Mouse (Mus musculus) CH12.LX (cell line): ENCODE measurements around the gene Sypl2. TPM values are rescaled to one million over a fixed set of nuclear protein-coding genes. Genes with fewer than 3 reads are reported as not detected.
A peak's percentile ranks its signal among the peaks of the same experiment; 100 is the strongest.

Source experiments
- DNase-seq: peaks from one replicate; pipeline ENCODE4 v3.0.0-alpha.2; 2013; ENCODE audit errors: extremely low read depth
- H3K27ac ChIP-seq: 2 replicates; pipeline ENCODE4 v1.5.1; 2012; ENCODE audit warnings: low read depth, mild to moderate bottlenecking, control low read depth, moderate library complexity; ENCODE audit not compliant: insufficient read depth
- H3K27me3 ChIP-seq: replicated peaks from 2 replicates; pipeline ENCODE3; 2012; ENCODE audit warnings: inconsistent platforms
- H3K36me3 ChIP-seq, 2 experiments: replicated peaks in 1 of 2; 2 replicates each; pipeline versions ENCODE3 to v1.6.1; 2012; ENCODE audit warnings: inconsistent platforms in 1 of 2, low read length in 1 of 2, mild to moderate bottlenecking in 1 of 2, mixed read lengths in 1 of 2, moderate library complexity in 1 of 2; ENCODE audit not compliant: control insufficient read depth in 1 of 2, insufficient read depth in 1 of 2
- H3K4me1 ChIP-seq, 2 experiments: 2 replicates each; pipeline ENCODE4 v1.6.1; 2012; ENCODE audit warnings: inconsistent platforms in 1 of 2, moderate library complexity in 1 of 2; ENCODE audit not compliant: insufficient read depth in 2 of 2, control insufficient read depth in 1 of 2
- H3K4me2 ChIP-seq: 2 replicates; pipeline ENCODE4 v1.6.1; 2012; ENCODE audit warnings: low read depth, mild to moderate bottlenecking, control low read depth; ENCODE audit not compliant: poor library complexity, insufficient read depth, severe bottlenecking
- H3K4me3 ChIP-seq, 3 experiments: fragments of 150-350 bp in 1 of 3; sonication (generic) in 1 of 3; replicated peaks in 1 of 3; 2 replicates each; pipeline versions ENCODE3 to v1.5.1; 2011 to 2012; ENCODE audit warnings: low read depth in 2 of 3, low read length in 2 of 3, mild to moderate bottlenecking in 2 of 3, moderate library complexity in 2 of 3, control low read depth in 1 of 3, improper control_type of control experiment in 1 of 3, inconsistent platforms in 1 of 3, mixed read lengths in 1 of 3; ENCODE audit not compliant: poor library complexity in 1 of 3
- H3K79me2 ChIP-seq: replicated peaks from 2 replicates; pipeline ENCODE4 v1.6.1; 2012; ENCODE audit warnings: mild to moderate bottlenecking, moderate library complexity; ENCODE audit not compliant: control insufficient read depth, poor library complexity, insufficient read depth, severe bottlenecking; ENCODE audit errors: extremely low read depth
- H3K9ac ChIP-seq: 2 replicates; pipeline ENCODE4 v1.6.1; 2012; ENCODE audit warnings: low read depth, mild to moderate bottlenecking, control low read depth, moderate library complexity; ENCODE audit not compliant: insufficient read depth
- H3K9me3 ChIP-seq: replicated peaks from 2 replicates; pipeline ENCODE3; 2012; ENCODE audit warnings: low read length, inconsistent platforms, mixed read lengths
- BHLHE40 ChIP-seq: IDR thresholded peaks from 2 replicates; pipeline ENCODE4 v1.6.1; 2011; ENCODE audit warnings: mild to moderate bottlenecking, low read depth, low read length, improper control_type of control experiment
- CHD1 ChIP-seq: IDR thresholded peaks from 2 replicates; pipeline ENCODE4 v1.6.1; 2012; ENCODE audit warnings: low read depth, low read length, improper control_type of control experiment, inconsistent platforms
- E2F4 ChIP-seq: IDR thresholded peaks from 2 replicates; pipeline ENCODE4 v1.6.1; 2011; ENCODE audit warnings: low read depth, low read length, improper control_type of control experiment; ENCODE audit not compliant: insufficient replicate concordance
- ELF1 ChIP-seq: IDR thresholded peaks from 2 replicates; pipeline ENCODE4 v1.6.1; 2014; ENCODE audit warnings: low read depth, mild to moderate bottlenecking, inconsistent platforms, low read length, improper control_type of control experiment
- GABPA ChIP-seq: IDR thresholded peaks from 2 replicates; pipeline ENCODE4 v1.6.1; 2012; ENCODE audit warnings: low read depth, low read length, improper control_type of control experiment, inconsistent platforms; ENCODE audit not compliant: insufficient replicate concordance
- HCFC1 ChIP-seq: IDR thresholded peaks from 2 replicates; pipeline ENCODE4 v1.6.1; 2012; ENCODE audit warnings: low read depth, mild to moderate bottlenecking, inconsistent platforms, low read length, improper control_type of control experiment
- JUN ChIP-seq: IDR thresholded peaks from 2 replicates; pipeline ENCODE4 v1.6.1; 2011; ENCODE audit warnings: low read depth, mild to moderate bottlenecking, low read length, improper control_type of control experiment, moderate library complexity; ENCODE audit not compliant: insufficient read depth
- JUND ChIP-seq: conservative IDR thresholded peaks from 2 replicates; pipeline ENCODE4 v1.6.1; 2011; ENCODE audit warnings: low read depth, low read length, improper control_type of control experiment
- KAT2A ChIP-seq: IDR thresholded peaks from 2 replicates; pipeline ENCODE4 v1.6.1; 2012; ENCODE audit warnings: low read length, improper control_type of control experiment, inconsistent platforms; ENCODE audit not compliant: insufficient replicate concordance
- MAFK ChIP-seq: IDR thresholded peaks from 2 replicates; pipeline ENCODE4 v1.6.1; 2011; ENCODE audit warnings: low read length, improper control_type of control experiment; ENCODE audit not compliant: insufficient replicate concordance
- MAX ChIP-seq: IDR thresholded peaks from 2 replicates; pipeline ENCODE4 v1.6.1; 2011; ENCODE audit warnings: low read length, improper control_type of control experiment
- MAZ ChIP-seq: IDR thresholded peaks from 2 replicates; pipeline ENCODE4 v1.6.1; 2012; ENCODE audit warnings: low read depth, mild to moderate bottlenecking, inconsistent platforms, low read length, improper control_type of control experiment, moderate library complexity
- MEF2A ChIP-seq: IDR thresholded peaks from 2 replicates; pipeline ENCODE4 v1.6.1; 2014; ENCODE audit warnings: low read depth, mild to moderate bottlenecking, inconsistent platforms, low read length, improper control_type of control experiment, borderline replicate concordance
- MXI1 ChIP-seq: IDR thresholded peaks from 2 replicates; pipeline ENCODE4 v1.6.1; 2011; ENCODE audit warnings: mild to moderate bottlenecking, low read depth, low read length, improper control_type of control experiment
- MYC ChIP-seq: IDR thresholded peaks from 2 replicates; pipeline ENCODE4 v1.6.1; 2011; ENCODE audit warnings: low read depth, mild to moderate bottlenecking, improper control_type of control experiment, low read length
- NELFE ChIP-seq: IDR thresholded peaks from 2 replicates; pipeline ENCODE4 v1.6.1; 2011; ENCODE audit warnings: low read depth, low read length, improper control_type of control experiment
- NRF1 ChIP-seq: IDR thresholded peaks from 2 replicates; pipeline ENCODE4 v1.6.1; 2014; ENCODE audit warnings: low read depth, mild to moderate bottlenecking, inconsistent platforms, low read length, improper control_type of control experiment, moderate library complexity
- PAX5 ChIP-seq: IDR thresholded peaks from 2 replicates; pipeline ENCODE4 v1.6.1; 2012; ENCODE audit warnings: low read length, inconsistent platforms, mixed read lengths
- POLR2A ChIP-seq: IDR thresholded peaks from 2 replicates; pipeline ENCODE4 v1.6.1; 2011; ENCODE audit warnings: low read depth, mild to moderate bottlenecking, improper control_type of control experiment, low read length
- RAD21 ChIP-seq: IDR thresholded peaks from 2 replicates; pipeline ENCODE4 v1.6.1; 2011; ENCODE audit warnings: low read depth, mild to moderate bottlenecking, low read length, improper control_type of control experiment, moderate library complexity
- RCOR1 ChIP-seq: conservative IDR thresholded peaks from 2 replicates; pipeline ENCODE4 v1.6.1; 2012; ENCODE audit warnings: low read depth, mild to moderate bottlenecking, inconsistent platforms, low read length, improper control_type of control experiment
- SIN3A ChIP-seq: IDR thresholded peaks from 2 replicates; pipeline ENCODE4 v1.6.1; 2012; ENCODE audit warnings: low read length, improper control_type of control experiment, inconsistent platforms
- TBP ChIP-seq: conservative IDR thresholded peaks from 2 replicates; pipeline ENCODE4 v1.6.1; 2011; ENCODE audit warnings: low read depth, low read length, improper control_type of control experiment
- TCF12 ChIP-seq: IDR thresholded peaks from 2 replicates; pipeline ENCODE4 v1.6.1; 2014; ENCODE audit warnings: low read depth, mild to moderate bottlenecking, inconsistent platforms, low read length, improper control_type of control experiment
- USF1 ChIP-seq: IDR thresholded peaks from 2 replicates; pipeline ENCODE4 v1.6.1; 2014; ENCODE audit warnings: low read depth, mild to moderate bottlenecking, inconsistent platforms, low read length, improper control_type of control experiment
- ZKSCAN1 ChIP-seq: IDR thresholded peaks from 2 replicates; pipeline ENCODE4 v1.6.1; 2012; ENCODE audit warnings: low read depth, inconsistent platforms, low read length, improper control_type of control experiment, borderline replicate concordance
- ZNF384 ChIP-seq: IDR thresholded peaks from 2 replicates; pipeline ENCODE4 v1.6.1; 2012; ENCODE audit warnings: low read depth, low read length, improper control_type of control experiment, inconsistent platforms
- dilution Hi-C: fragments of 300-500 bp; cut with MboI; formaldehyde crosslinking; loops from 2 replicates; pipeline ENCODE4 v1.14.3; 2020; ENCODE audit warnings: low sequenced_read_pairs; ENCODE audit not compliant: extremely low pct_unique_long_range_greater_than_20kb, extremely low pct_ligation_motif_present
- in situ Hi-C: fragments of 300-500 bp; cut with MboI; formaldehyde crosslinking; loops from 3 replicates; pipeline ENCODE4 v1.14.3; 2019; ENCODE audit warnings: low sequenced_read_pairs, low pct_ligation_motif_present, low pct_unique_long_range_greater_than_20kb, mixed read lengths
- polyA plus RNA-seq: library from polyadenylated mRNA; unstranded; fragments of >175 nt; gene quantifications from 2 replicates; pipeline ENCODE4 v1.2.1, GENCODE M21; 2012; ENCODE audit warnings: low read depth; ENCODE audit not compliant: insufficient read length
- total RNA-seq, 2 experiments: library from RNA; depleted of rRNA; stranded (reverse); fragments of 300-350 nt in 1 of 2; fragments of >200 nt in 1 of 2; gene quantifications; 2 replicates each; pipeline ENCODE4 v1.2.3; 2012 to 2014

Sypl2 gene
- total and polyA plus RNA-seq, 3 experiments, result not detected

GRCm38 (mm10) chr3:108209946-108210770 lies 16.3 kb downstream of the Sypl2 start:
- Histone ChIP-seq H3K4me2 (peak overlapping the region; percentile 69), H3K79me2 (no peaks in the 10 kb centered on the region), H3K9me3 (no peaks in the 10 kb centered on the region), H3K9ac (peak overlapping the region; percentile 80), H3K36me3 (peaks cover 9 to 33% of the 10 kb centered on the region in 2 experiments)
- in situ Hi-C loops (loop anchor here (5.0 kb wide), 1 partner anchor 43 kb away; no protein-coding TSS in a partner anchor), dilution Hi-C loops (no loop called here)
- no peak for TF ChIP-seq ZKSCAN1
- peak; percentile 83 for TF ChIP-seq HCFC1
- peak; percentile 57; the same call in 1 of the 2 replicates for TF ChIP-seq KAT2A
- TF ChIP-seq MAZ, result peak; percentile 77
- TF ChIP-seq NELFE, result peak; percentile 83
- TF ChIP-seq POLR2A, result peak; percentile 81
- TF ChIP-seq TCF12, result peak; percentile 89
- TF ChIP-seq TBP, result 0 out of 2 replicates have a peak, but pooled peaks have one; percentile 64
- TF ChIP-seq JUND, result no peak
- TF ChIP-seq BHLHE40, result peak; percentile 55
- 0 out of 2 replicates have a peak, but pooled peaks have one; percentile 62 for TF ChIP-seq MAX
- peak; percentile 71; the same call in 1 of the 2 replicates for TF ChIP-seq MXI1
- TF ChIP-seq MAFK, result no peak
- peak; percentile 94 for TF ChIP-seq NRF1
- no peak for TF ChIP-seq CHD1
- TF ChIP-seq MYC, result peak; percentile 84
- peak; percentile 98 for TF ChIP-seq SIN3A
- TF ChIP-seq, all 38 proteins: peak for 13
- peak; percentile 97 for DNase-seq
- peaks cover 5 to 20% of the 10 kb centered on the region in 2 experiments; a peak in 3 of 4 replicates for H3K4me1 ChIP-seq
- H3K27ac ChIP-seq, result no peak overlapping the region
- peaks cover 40% of the 10 kb centered on the region for H3K27me3 ChIP-seq
- peak overlapping the region; percentile 60 to 80 (median 70) for H3K4me3 ChIP-seq

- Histone ChIP-seq H3K4me2 (peak overlapping the region; percentile 69), H3K9ac (peak overlapping the region; percentile 80), H3K36me3 (peaks cover 13 to 39% of the 10 kb centered on the region in 2 experiments), H3K4me3 (peak overlapping the region; percentile 60 to 80 (median 70)), H3K27ac (no peak overlapping the region), H3K4me1 (peaks cover 5 to 20% of the 10 kb centered on the region in 2 experiments; a peak in 3 of 4 replicates), H3K9me3 (no peaks in the 10 kb centered on the region), H3K79me2 (no peaks in the 10 kb centered on the region), H3K27me3 (peaks cover 34% of the 10 kb centered on the region)
- in situ Hi-C loops (loop anchor here (5.0 kb wide), 1 partner anchor 42 kb away; no protein-coding TSS in a partner anchor), dilution Hi-C loops (no loop called here)
- no peak for DNase-seq
- TF ChIP-seq BHLHE40 (no peak), GABPA (no peak), ELF1 (no peak), JUND (no peak), POLR2A (no peak), KAT2A (no peak), PAX5 (no peak), MAFK (no peak), ZKSCAN1 (no peak), MEF2A (no peak), HCFC1 (no peak), E2F4 (no peak), JUN (no peak), CHD1 (no peak), TBP (no peak), RAD21 (no peak), USF1 (no peak), MXI1 (no peak), RCOR1 (no peak), ZNF384 (no peak)
Observed at GRCm38 (mm10) chr3:108209536-108209935, 16.9 kb downstream of the Sypl2 start.
